Mouse (Mus musculus) heart, adult 18-20 months (tissue): ENCODE measurements around the gene Slc44a2. TPM values are rescaled to one million over a fixed set of nuclear protein-coding genes. Genes with fewer than 3 reads are reported as not detected.

Source experiments
- DNase-seq, 2 experiments: peaks; one replicate each; pipeline ENCODE4 v3.0.0; 2021 to 2022; ENCODE audit warnings: mixed read lengths in 1 of 2
- total RNA-seq, 2 experiments: library from RNA; stranded (reverse); gene quantifications; 2 replicates each; pipeline ENCODE4 v1.2.3; 2021

The Slc44a2 gene
- total RNA-seq, 2 experiments from 2014 or later, result 74.0 to 81.4 TPM

GRCm38 (mm10) chr9:21372508-21372907 lies 52.0 kb downstream of the Slc44a2 start:
- no peak for DNase-seq

- no peak for DNase-seq
Measured at GRCm38 (mm10) chr9:21379195-21379594, 58.7 kb downstream of the Slc44a2 start.

GRCm38 (mm10) chr9:21380868-21381267 lies 60.4 kb downstream of the Slc44a2 start:
- DNase-seq, result no peak

GRCm38 (mm10) chr9:21383966-21384365 lies 63.5 kb downstream of the Slc44a2 start:
- DNase-seq, result no peak

- peak; percentile 38 to 56 for DNase-seq
Measured at GRCm38 (mm10) chr9:21392646-21393175, 72.2 kb downstream of the Slc44a2 start.

- DNase-seq, result no peak
Measured at GRCm38 (mm10) chr9:21395692-21396091, 75.2 kb downstream of the Slc44a2 start.

- DNase-seq, result no peak
Measured at GRCm38 (mm10) chr9:21397170-21397569, 76.7 kb downstream of the Slc44a2 start.

- no peak for DNase-seq
Measured at GRCm38 (mm10) chr9:21401042-21401441, 80.5 kb downstream of the Slc44a2 start.

- no peak for DNase-seq
Measured at GRCm38 (mm10) chr9:21402764-21403253, 82.3 kb downstream of the Slc44a2 start.

GRCm38 (mm10) chr9:21403745-21404144 lies 83.2 kb downstream of the Slc44a2 start:
- no peak for DNase-seq

Other genes with a start within 250 kb of the Slc44a2 start
- under 1 TPM; 0.30 to 0.33 TPM for gene Gm49373, start 247.6 kb upstream of the Slc44a2 start, total RNA-seq
- 10 to 100 TPM; 39.1 to 48.3 TPM for gene Fdx1l, start 247.1 kb upstream of the Slc44a2 start, total RNA-seq
- gene Gm38431, start 228.7 kb upstream of the Slc44a2 start, total RNA-seq, result under 1 TPM; 0.27 to 0.31 TPM
- gene Raver1, start 228.7 kb upstream of the Slc44a2 start, total RNA-seq, result 10 to 100 TPM; 22.5 to 23.9 TPM
- gene Tyk2, start 189.5 kb upstream of the Slc44a2 start, total RNA-seq, result 10 to 100 TPM in 1 of 2 experiments, 1 to 10 TPM in 1; 8.0 to 10.3 TPM
- 100 to 1,000 TPM; 160 to 168 TPM for gene Cdc37, start 170.7 kb upstream of the Slc44a2 start, total RNA-seq
- gene Pde4a, start 155.0 kb upstream of the Slc44a2 start, total RNA-seq, result 10 to 100 TPM; 52.5 to 59.1 TPM
- gene Keap1, start 81.3 kb upstream of the Slc44a2 start, total RNA-seq, result 10 to 100 TPM; 43.1 to 44.5 TPM
- gene S1pr5, start 72.3 kb upstream of the Slc44a2 start, total RNA-seq, result 1 to 10 TPM in 1 of 2 experiments, under 1 TPM in 1; 0.89 to 1.5 TPM
- 100 to 1,000 TPM in 1 of 2 experiments, 10 to 100 TPM in 1; 82.0 to 101 TPM for gene Atg4d, start 55.4 kb upstream of the Slc44a2 start, total RNA-seq
- gene Kri1, start 32.7 kb upstream of the Slc44a2 start, total RNA-seq, result 10 to 100 TPM; 10.6 to 17.2 TPM
- gene Cdkn2d, start 29.3 kb upstream of the Slc44a2 start, total RNA-seq, result 10 to 100 TPM; 14.3 to 15.9 TPM
- gene Ap1m2, start 8.4 kb upstream of the Slc44a2 start, total RNA-seq, result not detected
- gene Ilf3, start 47.2 kb downstream of the Slc44a2 start, total RNA-seq, result 10 to 100 TPM; 25.2 to 28.5 TPM
- 10 to 100 TPM in 1 of 2 experiments, 1 to 10 TPM in 1; 7.7 to 11.3 TPM for gene Qtrt1, start 91.1 kb downstream of the Slc44a2 start, total RNA-seq
- gene Dnm2, start 104.2 kb downstream of the Slc44a2 start, total RNA-seq, result 10 to 100 TPM; 58.1 to 65.1 TPM
- 10 to 100 TPM; 45.3 to 50.9 TPM for gene Tmed1, start 189.6 kb downstream of the Slc44a2 start, total RNA-seq
- 1 to 10 TPM; 1.2 to 2.9 TPM for gene AB124611, start 205.5 kb downstream of the Slc44a2 start, total RNA-seq
- gene Carm1, start 226.2 kb downstream of the Slc44a2 start, total RNA-seq, result 10 to 100 TPM; 57.7 to 61.2 TPM